Mouse (Mus musculus): ENCODE data around the gene Cxcl1.

GRCm38 (mm10) chr5:90890519-90891463, at the start of gene Cxcl1:
- TF ChIP-seq CTCF (IDR thresholded peaks at IDR 0.05; ENCODE audit: borderline replicate concordance, insufficient read depth, low read depth, low read length): peak; percentile 40; the same call in 1 of the 2 replicates
- no peak for TF ChIP-seq POLR2A (IDR thresholded peaks at IDR 0.05; ENCODE audit: borderline replicate concordance, insufficient read depth, low read length)

Measured in cerebellum, adult 2 months (tissue).